Mouse (Mus musculus): ENCODE data around the gene Irgq.

GRCm38 (mm10) chr7:24537591-24537990 lies 7.1 kb downstream of the Irgq start:
- TF ChIP-seq CTCF (IDR thresholded peaks at IDR 0.05; ENCODE audit: insufficient read depth, low read length): no peak
- TF ChIP-seq POLR2A (IDR thresholded peaks at IDR 0.05; ENCODE audit: borderline replicate concordance, extremely low read depth, low read depth, low read length): no peak
